9 mouse cellular contexts compared by ENCODE assay signal in genomic region chr17:47888155-47888455, GRCm38 (mm10). TPM values are rescaled to one million over a fixed set of nuclear protein-coding genes. Genes with fewer than 3 reads are reported as not detected.
DNase-seq lines count a peak whose midpoint lies in the region; ATAC-seq and TF ChIP-seq lines count a peak whose summit lies in the region.
"Had no signal": no experiment of that assay in that cellular context is flagged by ENCODE, and none has a peak within 500 bp of the region (broad histone marks: within the 10 kb centered on the region; RNA-seq: fewer than 3 reads in every experiment).

No protein-coding gene starts in this region.

- H3K9me3 ChIP-seq in kidney, embryonic 15.5 days (replicated peaks) = no peaks in the 10 kb centered on the region
- H3K9me3 ChIP-seq in kidney, embryonic 16.5 days (ENCODE audit: low read length) = no peaks in the 10 kb centered on the region
- no peaks in the 10 kb centered on the region for H3K9me3 ChIP-seq in embryonic facial prominence, embryonic 11.5 days (replicated peaks; ENCODE audit: control insufficient read depth, low read length)
- no peaks in the 10 kb centered on the region for H3K9me3 ChIP-seq in hindbrain, postnatal 0 days (ENCODE audit: low read length)
- no peaks in the 10 kb centered on the region for H3K9me3 ChIP-seq in midbrain, embryonic 15.5 days

- no peak for TF ChIP-seq CTCF in hindbrain, postnatal 0 days (IDR thresholded peaks at IDR 0.05; ENCODE audit: low read depth)

- DNase-seq in embryonic facial prominence, embryonic 11.5 days (ENCODE audit: low spot score) = peak; percentile 40
- DNase-seq in hindbrain, postnatal 0 days (ENCODE audit: low spot score) = no peak
- DNase-seq in MN1 (ENCODE audit: low spot score) = no peak
- DNase-seq in adrenal gland, postnatal 36 days = no peak

- H3K36me3 ChIP-seq in kidney, embryonic 15.5 days = peaks cover 24% of the 10 kb centered on the region
- 0 out of 2 replicates have a peak, but pooled peaks cover 4% of the 10 kb centered on the region for H3K36me3 ChIP-seq in kidney, embryonic 16.5 days (ENCODE audit: insufficient read depth, low read length)
- no peaks in the 10 kb centered on the region; the same call in 1 of the 2 replicates for H3K36me3 ChIP-seq in embryonic facial prominence, embryonic 11.5 days (replicated peaks; ENCODE audit: control insufficient read depth, insufficient read depth, low read depth, low read length)
- no peaks in the 10 kb centered on the region for H3K36me3 ChIP-seq in hindbrain, postnatal 0 days (ENCODE audit: insufficient read depth, low read length)
- no peaks in the 10 kb centered on the region for H3K36me3 ChIP-seq in midbrain, embryonic 15.5 days (replicated peaks)

- no peaks in the 10 kb centered on the region for H3K27me3 ChIP-seq in kidney, embryonic 15.5 days
- no peaks in the 10 kb centered on the region for H3K27me3 ChIP-seq in kidney, embryonic 16.5 days (ENCODE audit: insufficient read depth, low read length)
- no peaks in the 10 kb centered on the region for H3K27me3 ChIP-seq in embryonic facial prominence, embryonic 11.5 days (ENCODE audit: control insufficient read depth, insufficient read depth, low read length)
- H3K27me3 ChIP-seq in hindbrain, postnatal 0 days (ENCODE audit: insufficient read depth, low read length) = no peaks in the 10 kb centered on the region
- H3K27me3 ChIP-seq in midbrain, embryonic 15.5 days (replicated peaks) = no peaks in the 10 kb centered on the region

- no peak overlapping the region for H3K4me2 ChIP-seq in kidney, embryonic 15.5 days
- H3K4me2 ChIP-seq in kidney, embryonic 16.5 days (replicated peaks; ENCODE audit: low read depth, low read length) = no peak overlapping the region
- peak overlapping the region; percentile 13; the same call in 1 of the 2 replicates for H3K4me2 ChIP-seq in embryonic facial prominence, embryonic 11.5 days (ENCODE audit: low read depth, low read length)
- no peak overlapping the region for H3K4me2 ChIP-seq in hindbrain, postnatal 0 days (ENCODE audit: low read depth, low read length)
- no peak overlapping the region for H3K4me2 ChIP-seq in midbrain, embryonic 15.5 days

- 12% methylated on average over 6 of the region's 6 CpGs for WGBS in kidney, embryonic 15.5 days
- 16% methylated on average over 6 of the region's 6 CpGs for WGBS in kidney, embryonic 16.5 days
- 12% methylated on average over 6 of the region's 6 CpGs for WGBS in embryonic facial prominence, embryonic 11.5 days
- WGBS in hindbrain, postnatal 0 days = 31% methylated on average over 6 of the region's 6 CpGs
- WGBS in midbrain, embryonic 15.5 days = 24% methylated on average over 6 of the region's 6 CpGs

- ATAC-seq in kidney, embryonic 15.5 days (replicated peaks; ENCODE audit: low FRiP score) = 0 out of 2 replicates have a peak, but pooled peaks have one; percentile 23
- no peak for ATAC-seq in kidney, embryonic 16.5 days (ENCODE audit: low FRiP score, low TSS enrichment)
- ATAC-seq in embryonic facial prominence, embryonic 11.5 days (replicated peaks; ENCODE audit: insufficient number of reproducible peaks, low FRiP score, low TSS enrichment, low read depth) = peak; percentile 49
- ATAC-seq in hindbrain, postnatal 0 days = 0 out of 2 replicates have a peak, but pooled peaks have one; percentile 3
- peak; percentile 2; the same call in 1 of the 2 replicates for ATAC-seq in midbrain, embryonic 15.5 days (replicated peaks)
- ATAC-seq in CD4-positive, CD25-positive, alpha-beta regulatory T cell, adult 4 months = no peak

- no peak overlapping the region for H3K4me3 ChIP-seq in kidney, embryonic 15.5 days (replicated peaks)
- H3K4me3 ChIP-seq in kidney, embryonic 16.5 days (ENCODE audit: low read length) = no peak overlapping the region
- H3K4me3 ChIP-seq in embryonic facial prominence, embryonic 11.5 days (ENCODE audit: low read depth, low read length) = no peak overlapping the region
- H3K4me3 ChIP-seq in hindbrain, postnatal 0 days (ENCODE audit: low read length) = no peak overlapping the region
- no peak overlapping the region for H3K4me3 ChIP-seq in midbrain, embryonic 15.5 days

- peaks cover 47% of the 10 kb centered on the region for H3K4me1 ChIP-seq in kidney, embryonic 15.5 days
- peaks cover 27% of the 10 kb centered on the region for H3K4me1 ChIP-seq in kidney, embryonic 16.5 days (ENCODE audit: insufficient read depth, low read length)
- H3K4me1 ChIP-seq in embryonic facial prominence, embryonic 11.5 days (ENCODE audit: control insufficient read depth, insufficient read depth, low read length) = peaks cover 19% of the 10 kb centered on the region
- peaks cover 7% of the 10 kb centered on the region; the same call in 1 of the 2 replicates for H3K4me1 ChIP-seq in hindbrain, postnatal 0 days (ENCODE audit: insufficient read depth, low read length)
- H3K4me1 ChIP-seq in midbrain, embryonic 15.5 days = peaks cover 28% of the 10 kb centered on the region

- H3K9ac ChIP-seq in kidney, embryonic 15.5 days = no peak overlapping the region
- H3K9ac ChIP-seq in kidney, embryonic 16.5 days (replicated peaks; ENCODE audit: low read length) = no peak overlapping the region
- H3K9ac ChIP-seq in embryonic facial prominence, embryonic 11.5 days (replicated peaks; ENCODE audit: low read length) = peak overlapping the region; percentile 43; the same call in 1 of the 2 replicates
- H3K9ac ChIP-seq in hindbrain, postnatal 0 days (replicated peaks; ENCODE audit: low read length) = no peak overlapping the region
- H3K9ac ChIP-seq in midbrain, embryonic 15.5 days = no peak overlapping the region

- peak overlapping the region; percentile 24; the same call in 1 of the 2 replicates for H3K27ac ChIP-seq in kidney, embryonic 15.5 days
- H3K27ac ChIP-seq in kidney, embryonic 16.5 days (ENCODE audit: low read length) = no peak overlapping the region
- peak overlapping the region; percentile 76 for H3K27ac ChIP-seq in embryonic facial prominence, embryonic 11.5 days (replicated peaks; ENCODE audit: low read depth, low read length)
- no peak overlapping the region for H3K27ac ChIP-seq in hindbrain, postnatal 0 days
- H3K27ac ChIP-seq in midbrain, embryonic 15.5 days = no peak overlapping the region

RNA-seq across cellular contexts. Expression of gene Foxp4, which starts 36.3 kb away (rescaled TPM):
- polyA plus RNA-seq in kidney, embryonic 15.5 days (2015; fragmentation: Nextera tagmentation; extraction: Ambion mirVana) = 13.0 and 13.7 TPM in 2 replicates
- 8.3 and 11.6 TPM in 2 replicates for polyA plus RNA-seq in kidney, embryonic 16.5 days (2015; fragmentation: Nextera tagmentation; extraction: Ambion mirVana)
- 29.0 and 32.4 TPM in 2 replicates for polyA plus RNA-seq in embryonic facial prominence, embryonic 11.5 days (2014; fragmentation: Nextera tagmentation; extraction: Ambion mirVana)
- total RNA-seq in hindbrain, postnatal 0 days (2014; rRNA removed) = 109 and 128 TPM in 2 replicates
- polyA plus RNA-seq in hindbrain, postnatal 0 days (2015; fragmentation: Nextera tagmentation; extraction: Ambion mirVana) = 29.3 and 31.3 TPM in 2 replicates
- polyA plus RNA-seq in midbrain, embryonic 15.5 days (2015; fragmentation: Nextera tagmentation; extraction: Ambion mirVana) = 43.3 and 46.6 TPM in 2 replicates
- 10 to 100 TPM; 23.0 to 23.6 TPM for total RNA-seq in adrenal gland, postnatal 36 days (2021)
- polyA plus RNA-seq in CD4-positive, CD25-positive, alpha-beta regulatory T cell, adult 4 months (2017; shearing (Covaris generic)) = 1 to 10 TPM; 2.1 to 4.4 TPM

RNA-seq across cellular contexts. Expression of gene Mdfi, which starts 53.6 kb away (rescaled TPM):
- 7.7 and 12.6 TPM in 2 replicates for polyA plus RNA-seq in kidney, embryonic 15.5 days (2015; fragmentation: Nextera tagmentation; extraction: Ambion mirVana)
- polyA plus RNA-seq in kidney, embryonic 16.5 days (2015; fragmentation: Nextera tagmentation; extraction: Ambion mirVana) = 13.9 and 14.0 TPM in 2 replicates
- 75.2 and 95.7 TPM in 2 replicates for polyA plus RNA-seq in embryonic facial prominence, embryonic 11.5 days (2014; fragmentation: Nextera tagmentation; extraction: Ambion mirVana)
- total RNA-seq in hindbrain, postnatal 0 days (2014; rRNA removed) = 14.7 and 38.7 TPM in 2 replicates
- polyA plus RNA-seq in hindbrain, postnatal 0 days (2015; fragmentation: Nextera tagmentation; extraction: Ambion mirVana) = 2.6 TPM in 2 replicates
- 2.7 and 3.6 TPM in 2 replicates for polyA plus RNA-seq in midbrain, embryonic 15.5 days (2015; fragmentation: Nextera tagmentation; extraction: Ambion mirVana)
- 1 to 10 TPM; 1.4 to 2.4 TPM for total RNA-seq in adrenal gland, postnatal 36 days (2021)
- polyA plus RNA-seq in CD4-positive, CD25-positive, alpha-beta regulatory T cell, adult 4 months (2017; shearing (Covaris generic)) = not detected
- total RNA-seq: neutrophil, adult 5-6 weeks had no signal

Comparison
In these comparisons a context has a peak if more than half of its experiments do, and no peak if none do; other contexts are left out.
1. ATAC-seq: peak in kidney, embryonic 15.5 days (single experiment), embryonic facial prominence, embryonic 11.5 days (single experiment), hindbrain, postnatal 0 days (single experiment) and midbrain, embryonic 15.5 days (single experiment); none in kidney, embryonic 16.5 days (single experiment) and CD4-positive, CD25-positive, alpha-beta regulatory T cell, adult 4 months (single experiment).
2. H3K27ac ChIP-seq: peak in kidney, embryonic 15.5 days (single experiment) and embryonic facial prominence, embryonic 11.5 days (single experiment); none in kidney, embryonic 16.5 days (single experiment), hindbrain, postnatal 0 days (single experiment) and midbrain, embryonic 15.5 days (single experiment).